Mouse (Mus musculus) heart, embryonic 10.5 days (tissue): ENCODE data around the gene Themis. TPM values are rescaled to one million over a fixed set of nuclear protein-coding genes. Genes with fewer than 3 reads are reported as not detected.

Source experiments
- DNase-seq: peaks from one replicate; pipeline ENCODE4 v3.0.0-alpha.2; 2017; ENCODE audit warnings: low spot score
- H3K27ac ChIP-seq: fragments of 300-500 bp; sonication (generic); 2 replicates; pipeline ENCODE4 v1.5.1; 2016; ENCODE audit warnings: mild to moderate bottlenecking
- H3K27me3 ChIP-seq: fragments of 300-500 bp; sonication (generic); 2 replicates; pipeline ENCODE4 v1.6.1; 2016; ENCODE audit warnings: mild to moderate bottlenecking; ENCODE audit not compliant: poor library complexity, insufficient read depth, severe bottlenecking
- H3K36me3 ChIP-seq: fragments of 300-500 bp; sonication (generic); 2 replicates; pipeline ENCODE4 v1.6.1; 2016; ENCODE audit warnings: mild to moderate bottlenecking, moderate library complexity
- H3K4me1 ChIP-seq: fragments of 300-500 bp; sonication (generic); 2 replicates; pipeline ENCODE4 v1.6.1; 2016; ENCODE audit warnings: mild to moderate bottlenecking
- H3K4me3 ChIP-seq: fragments of 300-500 bp; sonication (generic); 2 replicates; pipeline ENCODE4 v1.5.1; 2016; ENCODE audit warnings: mild to moderate bottlenecking, moderate library complexity
- H3K9me3 ChIP-seq: fragments of 300-500 bp; sonication (generic); 2 replicates; pipeline ENCODE4 v1.6.1; 2016; ENCODE audit warnings: mild to moderate bottlenecking, moderate library complexity
- whole genome bisulfite sequencing: fragments of 180-500 bp; shearing (Covaris S2); methylation state at CpG from one replicate; pipeline ENCODE4 v1.1.7; 2016; 5-methylcytosine and 5-hydroxymethylcytosine counted together
- polyA plus RNA-seq: library from polyadenylated mRNA; unstranded; fragments of >200 nt; fragmentation: Nextera tagmentation; extraction: Ambion mirVana; gene quantifications from 2 replicates; pipeline ENCODE4 v1.2.1, GENCODE M21; 2016

Themis gene
- polyA plus RNA-seq, 1 experiment from 2014 or later: not detected

DNA sequence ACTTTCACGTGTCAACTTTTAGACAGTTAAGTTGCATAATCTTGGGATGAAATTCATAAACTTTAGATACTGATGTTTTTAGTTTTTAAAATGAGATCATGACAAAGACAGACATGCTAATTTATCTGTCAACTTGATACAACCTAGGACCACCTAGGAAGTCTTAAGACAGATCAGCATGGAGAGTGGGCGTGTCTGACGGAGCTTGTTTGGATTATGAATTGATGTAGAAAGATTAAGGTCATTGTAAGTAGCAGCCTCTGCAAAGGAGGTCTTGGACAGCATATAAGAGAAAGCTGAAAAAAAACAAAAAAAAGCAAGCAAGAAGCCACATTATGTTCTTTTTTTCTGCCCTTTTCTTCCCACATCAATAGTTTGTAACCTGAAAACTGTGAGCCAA is 154.2 kb downstream of the Themis start:
- no peak overlapping the region for H3K4me3 ChIP-seq
- DNase-seq: no peak
- no peaks in the 10 kb centered on the region for H3K36me3 ChIP-seq
- WGBS: 85% methylated on average over 3 of the region's 3 CpGs
- H3K27ac ChIP-seq: no peak overlapping the region
- H3K4me1 ChIP-seq: no peaks in the 10 kb centered on the region
- no peaks in the 10 kb centered on the region for H3K27me3 ChIP-seq
- H3K9me3 ChIP-seq: no peaks in the 10 kb centered on the region; the same call in 1 of the 2 replicates

DNA sequence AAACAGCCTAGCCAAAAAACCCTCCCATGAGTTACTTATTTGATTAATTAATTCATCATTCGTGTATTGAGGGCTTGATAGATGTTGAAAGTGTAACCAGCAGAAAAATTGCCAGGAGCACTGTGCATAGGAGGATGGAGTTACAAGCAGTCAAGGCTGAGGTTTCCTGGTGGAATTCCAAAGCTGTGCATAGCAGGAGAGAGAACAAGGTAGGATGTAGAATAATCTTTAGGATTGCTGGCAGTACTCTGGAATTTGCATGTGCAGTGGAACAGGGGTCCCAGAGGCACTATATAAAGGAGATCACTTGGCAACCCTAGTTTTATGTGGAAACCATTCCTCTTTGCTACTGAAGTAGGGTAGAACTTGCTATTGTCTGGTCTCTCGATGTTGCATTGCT is 174.4 kb downstream of the Themis start:
- Histone ChIP-seq H3K27ac (no peak overlapping the region), H3K4me1 (no peaks in the 10 kb centered on the region), H3K9me3 (no peaks in the 10 kb centered on the region), H3K4me3 (no peak overlapping the region), H3K36me3 (no peaks in the 10 kb centered on the region), H3K27me3 (no peaks in the 10 kb centered on the region)
- WGBS: 52% methylated on average over 2 of the region's 2 CpGs
- DNase-seq: no peak

GRCm38 (mm10) chr10:28843755-28844717 is 175.9 kb downstream of the Themis start:
- no peaks in the 10 kb centered on the region for H3K36me3 ChIP-seq
- WGBS: 31% methylated on average over 7 of the region's 7 CpGs
- no peak for DNase-seq

DNA sequence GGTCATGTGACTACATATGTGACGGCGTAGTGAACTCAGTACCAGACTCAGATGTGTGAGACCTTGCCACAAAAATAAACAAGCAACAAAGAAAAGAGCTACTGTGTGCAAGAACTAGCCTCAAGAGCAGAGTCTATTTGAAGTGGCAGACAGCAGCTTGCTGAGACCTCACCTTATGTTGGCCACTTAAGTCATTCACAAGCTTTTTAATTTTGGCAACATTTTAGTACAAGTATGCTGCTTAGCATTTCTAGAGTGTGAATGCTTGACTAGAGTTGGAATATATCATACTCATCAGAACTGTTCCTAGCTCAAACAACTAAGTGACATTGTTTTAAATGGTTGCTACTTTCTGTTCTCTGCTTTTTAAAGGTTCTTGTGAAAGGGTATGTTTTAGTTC is 188.0 kb downstream of the Themis start:
- no peak overlapping the region for H3K4me3 ChIP-seq
- no peak for DNase-seq
- H3K4me1 ChIP-seq: no peaks in the 10 kb centered on the region
- H3K27ac ChIP-seq: no peak overlapping the region
- no peaks in the 10 kb centered on the region for H3K9me3 ChIP-seq
- H3K36me3 ChIP-seq: no peaks in the 10 kb centered on the region
- H3K27me3 ChIP-seq: no peaks in the 10 kb centered on the region
- WGBS: 85% methylated on average over 2 of the region's 2 CpGs

More at GRCm38 (mm10) chr10:28843755-28844717, 175.9 kb downstream of the Themis start:
- Histone ChIP-seq H3K4me1 (no peaks in the 10 kb centered on the region), H3K27me3 (no peaks in the 10 kb centered on the region), H3K4me3 (no peak overlapping the region), H3K9me3 (no peaks in the 10 kb centered on the region), H3K27ac (no peak overlapping the region)

DNA sequence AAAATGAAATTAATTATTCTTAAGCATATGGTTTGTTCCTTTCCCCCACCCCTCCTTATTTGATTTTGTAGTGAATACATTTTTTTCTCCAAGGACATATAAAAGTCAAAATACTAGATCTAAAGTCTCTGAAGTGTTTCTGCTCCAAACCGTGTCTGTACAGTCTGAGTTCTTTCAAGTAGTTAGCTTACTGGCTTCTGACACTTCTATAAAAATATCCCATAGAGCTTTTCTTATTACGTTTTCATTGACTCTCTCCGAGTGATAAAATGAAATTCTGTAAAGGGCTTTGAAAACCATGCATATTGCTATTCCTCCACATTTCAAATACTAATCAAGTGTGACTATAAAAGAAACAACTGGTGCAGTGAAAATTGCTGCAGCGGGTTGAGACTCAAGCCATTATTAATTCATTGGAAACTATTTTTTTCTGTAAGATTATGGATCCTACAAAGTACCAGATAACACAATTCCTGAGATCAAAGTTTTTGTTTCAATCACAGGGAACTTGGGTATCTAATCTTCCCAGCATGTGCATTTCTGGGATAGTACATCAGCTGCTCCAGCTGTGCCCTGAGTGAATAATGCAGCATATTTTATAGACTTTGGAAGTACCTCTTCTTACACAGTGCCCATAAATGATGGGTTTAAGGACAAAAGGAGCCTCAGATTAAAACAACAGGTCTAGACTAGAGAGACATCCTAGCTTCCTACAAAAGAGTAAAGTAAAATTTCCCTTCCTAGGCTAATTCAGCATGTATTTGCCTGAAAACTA is 202.6 kb downstream of the Themis start:
- Histone ChIP-seq H3K4me3 (no peak overlapping the region), H3K27ac (no peak overlapping the region), H3K9me3 (no peaks in the 10 kb centered on the region), H3K4me1 (no peaks in the 10 kb centered on the region), H3K36me3 (no peaks in the 10 kb centered on the region), H3K27me3 (no peaks in the 10 kb centered on the region)
- DNase-seq: no peak
- WGBS: 85% methylated on average over 4 of the region's 4 CpGs

GRCm38 (mm10) chr10:28874605-28875004 is 206.4 kb downstream of the Themis start:
- Histone ChIP-seq H3K4me3 (no peak overlapping the region), H3K27ac (no peak overlapping the region), H3K27me3 (no peaks in the 10 kb centered on the region), H3K4me1 (no peaks in the 10 kb centered on the region), H3K36me3 (no peaks in the 10 kb centered on the region), H3K9me3 (no peaks in the 10 kb centered on the region)
- WGBS: 51% methylated on average over 4 of the region's 4 CpGs
- no peak for DNase-seq

- Histone ChIP-seq H3K27ac (no peak overlapping the region), H3K4me1 (no peaks in the 10 kb centered on the region), H3K4me3 (no peak overlapping the region), H3K27me3 (no peaks in the 10 kb centered on the region), H3K36me3 (no peaks in the 10 kb centered on the region), H3K9me3 (no peaks in the 10 kb centered on the region)
- DNase-seq: no peak
- 81% methylated on average over 1 of the region's 1 CpGs for WGBS
Measured at GRCm38 (mm10) chr10:28887643-28888042, 219.5 kb downstream of the Themis start.

- Histone ChIP-seq H3K27ac (no peak overlapping the region), H3K36me3 (no peaks in the 10 kb centered on the region), H3K9me3 (no peaks in the 10 kb centered on the region), H3K4me1 (no peaks in the 10 kb centered on the region), H3K27me3 (no peaks in the 10 kb centered on the region), H3K4me3 (no peak overlapping the region)
- DNase-seq: no peak
- WGBS: 84% methylated on average over 2 of the region's 2 CpGs
Measured at GRCm38 (mm10) chr10:28890886-28891285, 222.7 kb downstream of the Themis start.

DNA sequence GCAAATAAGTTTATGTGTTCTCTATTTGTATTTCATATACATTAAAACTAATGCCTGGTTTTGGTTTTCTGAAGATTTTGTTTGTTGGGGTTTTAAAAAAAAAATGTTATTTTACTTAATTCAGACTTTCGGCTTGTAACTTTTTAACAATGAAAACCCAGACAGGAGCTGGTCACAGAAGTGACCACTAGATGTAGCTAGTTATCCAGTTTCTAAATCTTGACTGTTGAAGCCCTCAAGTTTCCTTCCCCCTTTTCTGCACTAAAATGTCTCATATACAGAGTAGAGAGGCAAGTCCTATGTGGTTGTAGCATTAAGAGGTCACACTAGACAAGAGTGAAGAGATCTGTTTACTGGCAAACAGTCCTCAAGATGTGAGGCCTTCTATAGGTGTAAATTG is 230.2 kb downstream of the Themis start:
- no peaks in the 10 kb centered on the region for H3K36me3 ChIP-seq
- no peak for DNase-seq
- H3K4me1 ChIP-seq: no peaks in the 10 kb centered on the region
- H3K27me3 ChIP-seq: no peaks in the 10 kb centered on the region
- no peak overlapping the region for H3K27ac ChIP-seq
- H3K9me3 ChIP-seq: no peaks in the 10 kb centered on the region
- 70% methylated on average over 1 of the region's 1 CpGs for WGBS
- no peak overlapping the region for H3K4me3 ChIP-seq
